Mouse (Mus musculus): ENCODE measurements around the gene Fam162a. TPM values are rescaled to one million over a fixed set of nuclear protein-coding genes. Genes with fewer than 3 reads are reported as not detected.
A peak's percentile ranks its signal among the peaks of the same experiment; 100 is the strongest.
"Not testable (repeated sequence)": the region's sequence is repeated elsewhere in the genome, so short reads cannot be mapped to it uniquely, and the experiment has no call there.

Gene Fam162a
- polyA plus RNA-seq, 1 experiment from 2014 or later: 351 TPM

- 88% methylated on average over 6 of the region's 6 CpGs for WGBS
- no peak overlapping the region for H3K27ac ChIP-seq (replicated peaks)
- H3K4me1 ChIP-seq: peaks cover 7% of the 10 kb centered on the region
These were observed 17.7 kb downstream of the Fam162a start for GRCm38 (mm10) chr16:36053524-36054275.

DNA sequence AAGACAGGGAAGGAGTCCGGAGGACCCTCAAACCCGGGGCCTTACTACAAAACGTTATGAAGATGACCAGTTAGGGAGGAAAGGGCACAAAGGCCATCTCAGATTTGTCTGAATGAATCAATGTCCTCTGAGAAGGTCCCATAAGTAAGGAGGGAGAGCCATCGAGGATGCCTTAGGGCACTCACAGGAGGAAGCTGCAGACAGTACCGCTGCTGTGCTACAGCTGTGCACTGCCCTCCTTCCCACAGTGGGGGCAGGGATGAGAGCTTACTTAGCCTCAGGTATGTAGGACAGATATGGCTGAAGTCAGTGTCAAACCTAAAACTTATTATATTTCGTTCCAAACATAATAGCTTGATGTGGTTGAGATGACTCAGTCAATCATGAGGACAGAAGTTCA is 19.9 kb downstream of the Fam162a start:
- no peaks in the 10 kb centered on the region for H3K9me3 ChIP-seq
- DNase-seq (ENCODE audit: low spot score): no peak
- H3K36me3 ChIP-seq (replicated peaks): peaks cover 96% of the 10 kb centered on the region
- H3K27me3 ChIP-seq (replicated peaks; ENCODE audit: low read depth, poor library complexity, severe bottlenecking): no peaks in the 10 kb centered on the region
- WGBS: 75% methylated on average over 6 of the region's 6 CpGs
- H3K27ac ChIP-seq (replicated peaks): no peak overlapping the region
- H3K4me1 ChIP-seq: no peaks in the 10 kb centered on the region
- H3K4me3 ChIP-seq: no peak overlapping the region

More at GRCm38 (mm10) chr16:36053524-36054275, 17.7 kb downstream of the Fam162a start:
- no peaks in the 10 kb centered on the region for H3K9me3 ChIP-seq
- H3K4me3 ChIP-seq: no peak overlapping the region
- H3K36me3 ChIP-seq (replicated peaks): peaks cover 78% of the 10 kb centered on the region
- no peaks in the 10 kb centered on the region for H3K27me3 ChIP-seq (replicated peaks; ENCODE audit: low read depth, poor library complexity, severe bottlenecking)
- no peak for DNase-seq (ENCODE audit: low spot score)

DNA sequence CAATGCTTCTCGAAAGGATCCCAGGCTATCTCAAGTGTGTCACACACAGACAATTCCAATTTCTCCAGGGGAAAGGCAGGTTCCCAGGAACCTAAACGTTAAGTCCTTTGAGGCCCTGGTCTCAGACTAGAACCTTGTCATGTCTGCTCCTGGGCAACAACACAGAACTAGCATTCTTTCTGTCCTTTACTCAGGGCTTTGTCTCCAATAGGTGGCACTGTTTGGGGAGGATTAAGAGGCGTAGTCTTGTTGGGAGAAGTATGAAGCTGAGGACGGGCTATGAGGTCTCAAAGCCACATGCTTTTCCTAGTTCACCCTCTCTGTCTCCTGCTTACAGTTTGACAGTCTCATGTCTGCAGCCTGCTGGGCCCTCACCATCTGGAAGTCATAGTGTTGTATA is 23.9 kb downstream of the Fam162a start:
- H3K4me1 ChIP-seq: peaks cover 6% of the 10 kb centered on the region
- 90% methylated on average over 4 of the region's 4 CpGs for WGBS
- no peaks in the 10 kb centered on the region for H3K27me3 ChIP-seq (replicated peaks; ENCODE audit: low read depth, poor library complexity, severe bottlenecking)
- H3K36me3 ChIP-seq (replicated peaks): peaks cover 98% of the 10 kb centered on the region
- H3K27ac ChIP-seq (replicated peaks): no peak overlapping the region
- no peaks in the 10 kb centered on the region for H3K9me3 ChIP-seq
- DNase-seq (ENCODE audit: low spot score): no peak
- H3K4me3 ChIP-seq: no peak overlapping the region

GRCm38 (mm10) chr16:36043964-36044363 is 27.4 kb downstream of the Fam162a start:
- Histone ChIP-seq H3K9me3 (no peaks in the 10 kb centered on the region), H3K4me3 (no peak overlapping the region), H3K27me3 (replicated peaks; ENCODE audit: low read depth, poor library complexity, severe bottlenecking) (no peaks in the 10 kb centered on the region), H3K27ac (replicated peaks) (no peak overlapping the region), H3K36me3 (replicated peaks) (peaks cover 67% of the 10 kb centered on the region), H3K4me1 (peaks cover 21% of the 10 kb centered on the region)
- WGBS: 91% methylated on average over 4 of the region's 4 CpGs
- no peak for DNase-seq (ENCODE audit: low spot score)

DNA sequence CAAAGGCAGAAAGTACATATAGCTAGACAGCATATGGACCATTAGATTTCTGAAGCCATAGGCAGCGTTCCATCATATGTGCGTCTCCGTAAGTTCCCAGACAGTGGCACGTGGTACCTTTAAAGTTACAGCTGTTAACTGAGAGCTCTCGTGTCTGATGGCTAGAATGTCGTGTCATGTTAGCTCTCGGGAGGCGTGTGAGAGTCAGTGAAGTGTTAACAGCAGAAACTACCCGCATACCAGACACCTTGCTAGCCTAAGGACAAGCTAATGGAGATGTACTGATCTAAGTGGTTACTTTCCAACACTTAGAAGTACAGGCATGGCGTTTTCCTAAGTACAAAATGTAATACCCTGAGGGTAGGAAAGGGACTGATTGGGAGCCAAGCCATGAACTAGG is 28.3 kb downstream of the Fam162a start:
- Histone ChIP-seq H3K4me1 (peaks cover 21% of the 10 kb centered on the region), H3K27me3 (replicated peaks; ENCODE audit: low read depth, poor library complexity, severe bottlenecking) (no peaks in the 10 kb centered on the region), H3K4me3 (no peak overlapping the region), H3K9me3 (no peaks in the 10 kb centered on the region), H3K36me3 (replicated peaks) (peaks cover 58% of the 10 kb centered on the region), H3K27ac (replicated peaks) (no peak overlapping the region)
- WGBS: 83% methylated on average over 10 of the region's 10 CpGs
- DNase-seq (ENCODE audit: low spot score): no peak

DNA sequence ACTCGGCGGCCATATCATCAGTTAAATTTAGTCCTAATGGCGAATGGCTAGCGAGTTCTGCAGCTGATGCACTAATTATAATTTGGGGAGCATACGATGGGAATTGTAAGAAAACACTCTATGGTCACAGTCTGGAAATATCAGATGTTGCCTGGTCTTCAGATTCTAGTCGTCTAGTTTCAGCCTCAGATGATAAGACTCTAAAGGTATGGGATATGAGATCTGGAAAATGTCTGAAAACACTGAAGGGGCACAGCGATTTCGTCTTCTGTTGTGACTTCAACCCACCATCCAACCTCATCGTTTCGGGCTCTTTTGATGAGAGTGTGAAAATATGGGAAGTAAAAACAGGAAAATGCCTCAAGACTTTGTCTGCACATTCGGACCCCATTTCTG is 29.8 kb downstream of the Fam162a start:
- no peak for DNase-seq (ENCODE audit: low spot score)
- H3K4me1 ChIP-seq: peaks cover 21% of the 10 kb centered on the region
- H3K27me3 ChIP-seq (replicated peaks; ENCODE audit: low read depth, poor library complexity, severe bottlenecking): no peaks in the 10 kb centered on the region
- H3K9me3 ChIP-seq: no peaks in the 10 kb centered on the region
- peaks cover 50% of the 10 kb centered on the region for H3K36me3 ChIP-seq (replicated peaks)
- H3K27ac ChIP-seq (replicated peaks): peak overlapping the region; percentile 88
- WGBS: 34% methylated on average over 11 of the region's 11 CpGs
- peak overlapping the region; percentile 76 for H3K4me3 ChIP-seq

- Histone ChIP-seq H3K9me3 (no peaks in the 10 kb centered on the region), H3K36me3 (replicated peaks) (peaks cover 45% of the 10 kb centered on the region), H3K4me3 (peak within 1 kb of the TSS; percentile 76), H3K27me3 (replicated peaks; ENCODE audit: low read depth, poor library complexity, severe bottlenecking) (no peaks in the 10 kb centered on the region), H3K27ac (replicated peaks) (peak within 1 kb of the TSS; percentile 88), H3K4me1 (peaks cover 21% of the 10 kb centered on the region)
- WGBS: 2% methylated on average over 39 of the region's 39 CpGs
- DNase-seq (ENCODE audit: low spot score): peak; percentile 91
These were observed 30.5 kb downstream of the Fam162a start, which contains the start of gene Wdr5b for GRCm38 (mm10) chr16:36040640-36041624. Gene Wdr5b, plus strand, starts transcription at chr16:36041190.

DNA sequence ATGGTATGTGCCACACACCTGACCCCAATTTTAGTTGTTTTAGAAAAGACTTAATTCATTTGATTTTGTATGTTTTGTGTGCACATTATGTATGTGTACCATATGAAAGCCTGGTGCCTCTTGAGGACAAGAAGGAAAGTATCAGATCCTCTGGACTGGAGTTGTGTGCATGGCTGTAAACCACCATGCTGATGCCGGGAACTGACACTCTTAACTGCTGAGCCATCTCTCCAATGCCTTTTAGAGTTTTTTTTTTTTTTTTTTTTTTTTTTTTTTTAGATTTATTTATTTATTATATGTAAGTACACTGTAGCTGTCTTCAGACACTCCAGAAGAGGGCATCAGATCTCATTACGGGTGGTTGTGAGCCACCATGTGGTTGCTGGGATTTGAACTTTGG is 43.3 kb downstream of the Fam162a start:
- H3K4me1 ChIP-seq; DNase-seq (ENCODE audit: low spot score); H3K4me3 ChIP-seq; H3K9me3 ChIP-seq; H3K27ac ChIP-seq (replicated peaks); H3K27me3 ChIP-seq (replicated peaks; ENCODE audit: low read depth, poor library complexity, severe bottlenecking): not testable (repeated sequence)
- H3K36me3 ChIP-seq (replicated peaks): peaks cover 67% of the 10 kb centered on the region
- 87% methylated on average over 2 of the region's 2 CpGs for WGBS

GRCm38 (mm10) chr16:36016335-36016734 is 55.1 kb downstream of the Fam162a start:
- H3K4me3 ChIP-seq: no peak overlapping the region
- WGBS: 95% methylated on average over 1 of the region's 1 CpGs
- H3K36me3 ChIP-seq (replicated peaks): peaks cover 62% of the 10 kb centered on the region
- H3K27me3 ChIP-seq (replicated peaks; ENCODE audit: low read depth, poor library complexity, severe bottlenecking): no peaks in the 10 kb centered on the region
- H3K4me1 ChIP-seq: no peaks in the 10 kb centered on the region
- no peak for DNase-seq (ENCODE audit: low spot score)
- no peak overlapping the region for H3K27ac ChIP-seq (replicated peaks)
- no peaks in the 10 kb centered on the region for H3K9me3 ChIP-seq

GRCm38 (mm10) chr16:36008396-36008795 is 63.0 kb downstream of the Fam162a start:
- Histone ChIP-seq H3K9me3 (no peaks in the 10 kb centered on the region), H3K4me1 (no peaks in the 10 kb centered on the region), H3K27ac (replicated peaks) (no peak overlapping the region), H3K36me3 (replicated peaks) (peaks cover 46% of the 10 kb centered on the region), H3K27me3 (replicated peaks; ENCODE audit: low read depth, poor library complexity, severe bottlenecking) (no peaks in the 10 kb centered on the region), H3K4me3 (no peak overlapping the region)
- WGBS: 90% methylated on average over 3 of the region's 3 CpGs
- DNase-seq (ENCODE audit: low spot score): no peak

DNA sequence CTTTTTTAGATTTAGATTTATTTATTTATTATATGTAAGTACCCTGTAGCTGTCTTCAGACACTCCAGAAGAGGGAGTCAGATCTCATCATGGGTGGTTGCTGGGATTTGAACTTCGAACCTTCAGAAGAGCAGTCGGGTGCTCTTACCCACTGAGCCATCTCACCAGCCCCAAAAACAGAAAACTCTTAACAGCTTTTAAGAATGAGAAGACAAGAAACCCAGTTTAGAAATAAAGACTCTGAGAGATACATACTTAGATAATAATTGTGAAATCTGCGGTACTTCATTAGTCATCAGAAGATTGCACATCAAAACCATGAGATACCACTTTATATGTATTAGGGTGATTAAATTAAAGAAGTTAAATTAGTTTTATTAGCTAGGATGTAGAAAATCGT is 72.5 kb downstream of the Fam162a start:
- not testable (repeated sequence) for DNase-seq (ENCODE audit: low spot score)
- WGBS: 93% methylated on average over 4 of the region's 4 CpGs

More for the DNA sequence above, 72.5 kb downstream of the Fam162a start:
- H3K4me3 ChIP-seq; H3K9me3 ChIP-seq; H3K27me3 ChIP-seq (replicated peaks; ENCODE audit: low read depth, poor library complexity, severe bottlenecking); H3K27ac ChIP-seq (replicated peaks); H3K4me1 ChIP-seq: not testable (repeated sequence)
- H3K36me3 ChIP-seq (replicated peaks): peaks cover 32% of the 10 kb centered on the region

All from embryonic facial prominence, embryonic 10.5 days (tissue).